Mouse (Mus musculus) adrenal gland (tissue): ENCODE measurements around the gene Ripor2.

Source experiments
- intact Hi-C: fragments of 180-260 bp; cut with DNase I; formaldehyde crosslinking; loops from one replicate; pipeline ENCODE4 v1.15.1; 2025

Ripor2 gene

DNA sequence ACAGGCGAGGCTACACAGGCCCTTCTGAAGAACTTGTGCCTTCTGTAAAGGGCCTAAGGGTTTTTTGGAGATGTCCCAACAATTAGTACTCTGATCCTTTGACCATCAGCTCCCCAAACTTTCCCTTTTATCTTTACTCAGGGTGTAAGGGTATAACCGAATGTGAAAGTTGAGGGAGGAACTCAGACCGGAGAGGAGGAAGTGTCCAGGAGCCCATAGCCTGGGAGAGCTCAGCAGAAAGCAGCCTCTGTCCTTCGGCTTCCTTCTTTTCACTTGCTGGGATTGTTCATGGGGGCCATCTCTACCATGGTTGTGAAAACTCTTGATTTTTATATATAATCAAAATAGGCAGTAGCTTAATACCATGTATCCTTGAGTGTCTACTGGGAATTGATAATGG lies 116.8 kb downstream of the Ripor2 start:
- intact Hi-C loops = no loop called here

DNA sequence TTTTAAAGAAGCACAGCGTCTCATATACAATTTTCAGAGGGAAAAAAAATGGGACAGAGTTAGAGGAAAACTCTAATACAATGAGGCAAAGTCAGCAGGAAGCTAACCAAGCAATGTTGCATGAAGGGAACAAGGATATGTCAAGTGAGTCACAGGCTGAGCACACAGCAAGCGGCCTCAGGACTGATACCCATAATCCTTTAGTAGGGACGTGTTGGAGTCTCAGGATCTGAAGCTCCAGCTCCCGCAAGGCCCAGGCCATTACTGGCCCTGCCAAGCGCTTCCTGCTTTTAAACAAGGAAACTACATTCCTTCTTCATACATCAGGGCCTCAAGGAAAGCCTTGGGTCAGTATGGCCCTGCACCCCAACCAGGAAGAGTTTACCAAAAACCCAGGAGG lies 120.1 kb downstream of the Ripor2 start:
- intact Hi-C loops = no loop called here

DNA sequence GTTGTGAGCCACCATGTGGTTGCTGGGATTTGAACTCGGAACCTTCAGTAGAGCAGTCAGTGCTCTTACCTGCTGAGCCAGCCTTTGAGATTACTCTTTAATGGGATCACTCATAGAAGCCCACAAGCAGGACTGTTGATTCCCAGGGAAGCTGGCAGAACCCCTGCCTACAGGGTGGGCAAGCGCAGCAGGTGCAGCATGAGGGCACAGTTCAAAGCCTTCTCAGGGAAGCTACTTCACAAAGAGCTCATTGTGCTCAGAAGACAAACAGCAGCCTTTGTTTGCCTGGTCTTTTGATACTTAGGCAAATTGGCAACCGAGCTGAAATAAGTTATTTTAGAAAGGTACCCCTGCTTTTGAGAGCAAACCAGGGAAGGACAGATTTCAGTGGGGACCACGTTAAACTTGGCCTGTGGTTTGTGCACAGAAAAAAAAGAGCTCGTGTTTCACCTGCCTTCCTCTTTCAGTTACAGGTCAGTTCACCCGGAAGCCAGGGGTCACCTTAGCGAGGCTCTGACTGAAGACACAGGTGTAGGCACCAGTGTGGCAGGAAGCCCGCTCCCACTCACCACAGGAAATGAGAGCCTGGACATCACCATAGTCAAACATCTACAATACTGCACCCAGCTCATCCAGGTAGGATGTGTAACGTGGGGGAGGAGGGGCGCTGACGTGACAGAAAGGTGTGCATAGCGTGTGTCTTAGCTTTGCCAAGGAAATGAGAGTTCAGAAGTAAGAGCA lies 127.8 kb downstream of the Ripor2 start:
- intact Hi-C loops = no loop called here

DNA sequence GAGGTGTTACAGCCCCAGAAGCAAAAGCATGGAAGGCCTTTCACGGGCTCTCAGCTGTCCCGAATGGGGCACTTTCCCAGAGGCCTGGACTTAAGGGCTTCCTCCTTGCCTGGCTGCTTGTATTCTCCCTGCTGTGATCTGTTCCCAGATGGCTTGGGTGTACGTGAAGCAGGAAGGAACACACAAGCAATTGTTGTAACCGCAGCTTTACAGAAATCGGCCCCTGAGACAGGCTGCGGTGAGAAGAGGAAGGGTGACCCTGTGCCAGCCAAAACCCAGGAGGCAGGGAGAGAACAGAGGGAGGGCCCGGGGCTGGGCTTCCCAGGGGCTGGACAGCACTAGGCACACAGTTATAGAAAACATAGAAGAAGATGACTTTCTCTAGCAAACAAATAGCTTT lies 129.0 kb downstream of the Ripor2 start:
- intact Hi-C loops = no loop called here

DNA sequence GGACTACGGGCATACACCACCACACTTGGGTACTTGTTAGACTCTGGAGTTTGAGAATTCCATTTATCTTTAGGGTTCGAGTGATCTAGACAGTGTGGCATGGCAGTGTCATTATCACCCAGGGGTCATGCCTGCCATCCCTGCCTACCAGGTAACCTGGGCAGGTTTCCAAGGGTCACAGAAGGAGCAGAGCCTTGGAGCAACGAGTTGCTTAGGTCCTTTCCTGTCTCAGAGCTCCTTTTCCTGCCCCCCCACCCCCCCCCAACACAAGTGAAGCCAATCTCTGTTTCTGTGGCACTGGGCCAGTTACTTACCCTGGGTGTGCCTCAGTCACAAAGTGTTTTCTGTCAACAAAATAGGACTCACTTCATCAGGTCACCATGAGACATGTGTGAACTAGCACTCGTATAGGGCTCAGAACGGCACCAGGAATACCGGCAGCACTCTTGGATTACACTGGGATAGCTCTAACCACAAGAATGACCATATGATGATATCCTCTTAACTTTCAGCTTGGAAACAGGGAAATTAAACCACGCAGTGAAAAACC lies 130.7 kb downstream of the Ripor2 start:
- intact Hi-C loops = no loop called here

DNA sequence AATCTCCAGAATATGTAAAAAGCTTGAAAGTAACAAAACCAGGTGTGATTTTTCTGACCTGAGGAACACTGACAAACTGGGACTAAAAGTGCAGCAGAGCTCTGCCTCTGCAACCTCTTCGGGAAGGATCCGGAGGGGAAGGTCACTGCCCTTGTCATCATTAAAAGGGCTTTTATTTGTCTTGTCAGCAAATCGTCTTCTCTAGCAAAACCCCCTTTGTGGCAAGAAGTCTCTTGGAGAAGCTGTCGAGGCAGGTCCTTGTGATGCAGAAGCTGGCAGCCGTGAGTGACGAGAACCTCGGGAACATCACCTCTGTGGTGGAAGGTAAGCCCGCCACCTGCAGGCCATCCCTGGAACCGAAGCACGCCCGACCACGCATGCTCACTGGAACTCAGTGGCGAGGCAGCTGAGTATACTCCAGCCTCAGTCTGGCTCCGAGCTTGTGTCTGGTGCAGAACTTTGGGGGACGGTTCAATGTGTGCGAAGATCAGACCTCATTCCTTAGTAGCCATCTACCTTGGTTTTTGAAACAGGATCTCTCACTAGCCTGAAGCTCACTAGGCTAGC lies 131.5 kb downstream of the Ripor2 start:
- intact Hi-C loops = no loop called here

DNA sequence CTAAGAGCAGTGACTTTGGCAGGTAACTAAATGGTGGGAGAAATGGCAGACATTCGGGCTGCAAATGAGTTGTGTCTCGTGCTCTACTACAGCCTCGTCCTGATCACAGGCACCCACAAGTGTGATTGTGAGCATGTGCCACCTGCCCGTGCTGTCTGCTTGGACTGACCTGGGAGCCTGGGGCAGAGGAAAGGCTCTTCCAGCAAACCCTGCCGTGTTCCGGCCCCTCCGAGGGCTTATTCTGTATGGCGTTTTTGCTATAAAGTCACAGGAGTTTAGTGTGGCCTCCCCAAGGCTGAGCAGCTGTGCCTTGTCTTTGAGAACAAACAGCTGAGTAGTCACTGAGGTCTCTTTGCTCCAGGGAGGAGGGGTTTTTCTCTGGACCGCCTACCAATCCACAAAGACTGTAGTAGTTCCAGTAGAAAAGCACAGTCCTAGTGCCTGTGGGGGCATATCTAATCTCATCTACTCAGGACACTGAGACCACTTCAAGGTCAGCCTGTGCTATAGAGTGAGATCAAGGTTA lies 132.4 kb downstream of the Ripor2 start:
- intact Hi-C loops = no loop called here

DNA sequence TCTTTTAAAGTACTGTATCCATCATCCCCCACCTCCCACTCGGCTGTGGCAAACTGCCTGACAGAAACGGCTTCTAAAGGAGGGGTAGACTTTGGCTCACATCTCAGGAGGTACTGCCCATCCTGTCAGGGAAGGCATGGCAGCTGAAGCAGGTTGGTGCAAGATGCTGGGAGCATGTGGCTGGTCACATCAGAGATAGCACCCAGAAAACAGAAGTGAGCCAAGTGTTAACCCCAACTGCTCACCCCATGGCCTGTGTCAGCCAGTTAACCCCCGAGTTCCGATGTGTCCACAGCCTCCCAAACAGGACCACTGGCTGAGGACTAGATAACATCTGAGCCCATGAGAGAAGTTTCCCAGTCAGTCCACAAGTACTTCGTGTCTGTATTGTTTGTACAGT lies 133.6 kb downstream of the Ripor2 start:
- intact Hi-C loops = no loop called here

DNA sequence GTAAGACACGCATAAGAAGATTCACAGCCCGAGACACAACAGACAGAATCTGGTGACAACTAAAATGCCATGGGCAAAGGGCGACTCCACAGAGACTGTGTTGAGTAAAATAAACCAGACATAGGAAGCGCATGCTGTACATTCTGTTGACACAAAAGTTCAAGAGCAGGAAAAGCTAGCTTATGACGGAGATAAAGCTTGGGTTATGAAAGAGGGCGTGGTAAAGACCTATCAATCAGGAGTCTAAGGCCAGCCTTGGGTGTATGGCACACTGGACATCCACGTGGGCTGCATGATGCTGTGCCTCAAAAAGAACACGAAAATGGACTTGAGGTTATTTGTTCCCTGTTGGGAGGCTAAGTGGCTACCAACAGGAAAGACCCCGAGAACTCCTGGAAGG lies 134.5 kb downstream of the Ripor2 start:
- intact Hi-C loops = no loop called here

DNA sequence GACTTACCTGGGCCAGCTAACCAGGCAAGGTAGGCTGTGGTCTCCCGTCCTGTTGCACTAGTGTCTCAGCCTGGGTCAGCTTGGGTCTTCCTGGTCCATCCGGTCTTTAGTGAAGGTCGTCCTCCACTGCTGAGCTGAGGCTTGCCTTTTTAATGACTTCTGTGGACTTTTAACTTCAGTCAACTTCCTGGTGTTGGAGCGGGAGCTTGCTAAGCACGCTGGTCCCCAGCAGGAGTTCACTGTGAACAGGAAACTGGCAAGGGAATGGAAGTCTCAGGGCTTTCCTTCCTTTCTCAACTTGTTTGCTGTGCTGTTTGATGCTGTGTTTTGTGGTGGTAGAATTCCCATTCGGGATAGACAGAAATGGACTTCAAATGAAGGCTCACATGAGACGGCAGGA lies 135.7 kb downstream of the Ripor2 start:
- intact Hi-C loops = no loop called here

DNA sequence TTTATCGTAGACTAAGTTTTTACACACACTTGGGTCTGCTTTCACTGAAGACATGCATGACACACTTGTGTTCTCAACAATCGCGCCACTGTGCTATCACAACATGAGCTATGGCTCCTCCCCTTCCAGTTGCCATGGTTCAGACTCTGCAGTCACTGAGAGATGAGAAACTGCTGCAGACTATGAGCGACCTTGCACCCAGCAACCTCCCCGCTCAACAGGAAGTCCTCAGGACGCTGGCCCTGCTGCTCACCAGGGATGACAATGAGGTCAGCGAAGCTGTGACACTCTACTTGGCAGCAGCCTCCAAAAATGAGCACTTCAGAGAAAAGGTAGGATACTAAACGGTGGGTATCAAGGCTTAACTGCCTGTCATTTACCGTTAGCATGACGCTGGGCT lies 139.5 kb downstream of the Ripor2 start:
- intact Hi-C loops = no loop called here

DNA sequence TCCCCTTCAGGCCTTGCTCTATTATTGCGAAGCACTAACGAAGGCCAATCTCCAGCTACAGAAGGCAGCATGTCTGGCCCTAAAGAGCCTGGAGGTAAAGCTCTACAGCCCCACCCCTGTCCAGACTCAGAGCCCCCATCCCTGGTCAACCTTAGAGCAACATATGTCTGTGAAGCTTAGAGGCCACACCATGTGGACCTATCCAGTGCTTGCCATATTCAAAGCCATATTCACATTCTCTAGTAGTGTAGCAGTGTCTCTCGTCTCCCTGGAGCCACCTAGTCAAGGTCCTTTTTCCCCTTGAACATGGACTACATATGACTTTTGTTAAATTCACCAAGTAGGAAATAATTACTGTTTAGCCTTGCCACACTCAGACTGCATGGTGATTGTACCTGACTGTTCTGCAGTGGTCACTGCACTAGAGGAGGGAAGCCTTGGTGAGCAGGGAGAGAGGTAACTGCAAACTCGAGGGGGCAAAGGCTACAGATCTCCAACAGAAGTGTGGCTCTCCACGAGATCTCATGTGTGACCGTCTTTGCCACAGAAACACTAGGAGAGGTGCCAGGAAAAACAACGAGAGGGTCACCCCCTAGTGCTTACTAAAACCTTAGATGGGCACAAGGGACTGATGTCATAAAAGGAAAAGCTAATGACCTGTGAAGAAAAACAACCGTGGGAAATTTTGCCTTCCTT lies 141.9 kb downstream of the Ripor2 start:
- intact Hi-C loops = no loop called here

DNA sequence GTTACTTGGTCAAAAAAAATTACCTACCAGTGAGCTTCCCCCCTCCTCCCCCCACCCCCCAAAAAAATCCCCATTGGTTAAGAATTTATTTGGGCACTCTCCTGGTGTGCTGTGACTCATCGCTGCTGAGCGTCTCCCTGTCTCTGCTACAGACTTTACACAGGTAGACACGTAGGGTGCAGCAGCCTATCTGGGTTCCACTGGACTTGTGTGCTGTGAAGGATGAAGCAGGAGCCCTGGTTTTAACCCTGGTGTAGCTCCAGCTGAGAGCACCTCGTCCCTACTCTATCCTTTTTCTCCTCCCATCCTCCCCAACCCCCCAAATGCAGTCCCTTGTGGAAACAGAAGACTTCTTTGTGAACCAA lies 142.4 kb downstream of the Ripor2 start:
- intact Hi-C loops = no loop called here

DNA sequence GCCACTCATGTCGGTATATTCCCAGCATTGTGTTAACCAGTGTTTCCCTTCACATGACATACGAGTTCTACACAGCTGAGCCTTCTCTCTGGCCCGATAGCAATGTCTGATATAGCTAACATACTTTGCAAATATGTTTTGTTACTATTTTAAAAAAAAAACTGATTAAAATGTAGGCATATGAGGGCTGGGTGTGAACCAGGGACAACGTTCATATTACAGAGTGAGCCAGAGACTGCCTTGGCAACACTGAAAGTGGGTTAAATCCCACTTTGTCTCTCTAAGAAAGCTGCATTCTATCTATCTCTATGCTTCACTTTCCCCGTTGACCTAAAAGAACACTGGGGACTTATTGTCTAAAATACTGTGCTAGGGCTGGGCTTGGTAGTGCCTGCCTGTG lies 147.1 kb downstream of the Ripor2 start:
- intact Hi-C loops = no loop called here

DNA sequence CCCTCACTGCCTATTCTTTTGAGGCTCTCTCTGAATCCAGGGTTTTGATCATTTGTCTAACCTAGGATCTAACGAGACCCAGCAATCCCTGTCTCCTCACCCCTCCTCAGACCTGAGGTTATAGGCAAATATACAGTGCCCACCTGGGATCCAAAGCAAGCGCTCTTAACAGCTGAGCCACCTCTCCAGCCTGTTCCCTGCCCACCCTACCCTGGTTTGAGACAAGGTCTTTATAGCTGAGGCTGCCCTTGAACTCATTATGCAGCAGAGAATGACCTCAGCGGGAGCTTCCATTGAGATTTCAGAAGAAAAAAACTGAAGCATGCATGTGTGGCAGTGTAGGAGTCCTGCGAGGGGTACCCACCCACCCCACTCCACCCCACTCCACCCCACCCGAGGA lies 152.5 kb downstream of the Ripor2 start:
- intact Hi-C loops = no loop called here

DNA sequence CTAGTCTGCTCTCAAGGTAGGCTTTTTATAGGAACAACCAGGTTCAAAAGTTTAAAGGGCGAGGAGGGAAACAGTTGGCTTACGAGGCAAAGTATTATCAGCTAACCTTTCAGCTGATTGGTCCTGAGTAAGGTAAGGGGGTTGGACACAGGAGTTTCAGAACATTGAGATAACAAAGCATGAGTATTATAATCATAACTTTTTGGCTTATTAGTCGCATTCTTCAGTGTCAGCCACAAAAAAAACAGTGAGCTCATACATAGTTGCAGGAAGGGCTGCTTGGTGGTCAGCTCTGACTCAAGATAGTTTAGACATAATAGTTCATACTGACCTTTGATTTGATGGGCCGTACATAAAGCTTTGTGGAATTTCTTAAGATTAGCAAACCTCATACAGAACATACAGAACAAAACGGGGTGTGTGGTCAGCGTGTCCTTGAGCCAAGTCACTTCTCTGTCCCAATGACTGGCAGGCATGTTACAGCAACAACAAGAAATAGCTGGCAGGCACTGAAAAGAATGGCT lies 153.7 kb downstream of the Ripor2 start:
- intact Hi-C loops = no loop called here

DNA sequence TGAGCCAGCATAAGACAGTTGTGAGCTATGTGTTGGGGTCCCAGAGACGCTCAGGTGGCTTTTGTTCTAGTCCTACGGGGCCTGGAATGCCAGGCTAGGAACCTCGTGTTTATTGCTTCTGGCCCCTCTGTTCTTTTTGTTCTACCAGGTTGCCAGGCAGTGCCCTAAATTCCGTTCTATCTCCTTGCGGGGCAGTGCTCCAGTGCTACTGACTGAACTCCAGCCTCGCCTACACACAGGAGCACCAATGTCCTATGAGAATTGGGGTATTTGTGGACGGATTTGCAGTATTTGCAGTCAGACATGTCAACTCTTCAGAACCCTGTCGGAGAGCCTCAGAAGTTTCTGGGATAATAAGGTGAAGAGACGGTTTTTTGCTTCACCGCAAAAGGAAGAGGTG lies 159.0 kb downstream of the Ripor2 start, which contains the start of gene Armh2:
Gene Armh2 (plus strand): TSS at position 205 of the 400 bp plus-strand sequence.
- intact Hi-C loops = no loop called here

DNA sequence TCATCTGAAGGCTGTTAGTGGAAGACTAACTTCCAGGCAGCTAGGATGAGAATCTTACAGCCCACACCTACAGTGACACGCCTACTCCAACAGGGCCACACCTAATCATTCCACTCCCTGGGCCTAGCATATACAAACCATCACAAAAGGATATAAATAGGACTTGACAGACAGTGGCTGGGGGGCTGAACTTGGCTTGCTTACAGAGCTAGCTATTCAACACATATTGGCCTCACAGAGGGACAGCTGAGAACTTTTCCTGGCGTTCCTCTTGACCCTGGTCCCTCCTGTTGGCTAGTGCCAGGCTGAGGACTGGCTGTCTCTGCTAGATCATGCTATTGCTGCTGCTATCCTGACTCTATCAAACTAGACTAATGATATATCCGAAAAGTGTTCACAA lies 165.8 kb downstream of the Ripor2 start:
- intact Hi-C loops = no loop called here

DNA sequence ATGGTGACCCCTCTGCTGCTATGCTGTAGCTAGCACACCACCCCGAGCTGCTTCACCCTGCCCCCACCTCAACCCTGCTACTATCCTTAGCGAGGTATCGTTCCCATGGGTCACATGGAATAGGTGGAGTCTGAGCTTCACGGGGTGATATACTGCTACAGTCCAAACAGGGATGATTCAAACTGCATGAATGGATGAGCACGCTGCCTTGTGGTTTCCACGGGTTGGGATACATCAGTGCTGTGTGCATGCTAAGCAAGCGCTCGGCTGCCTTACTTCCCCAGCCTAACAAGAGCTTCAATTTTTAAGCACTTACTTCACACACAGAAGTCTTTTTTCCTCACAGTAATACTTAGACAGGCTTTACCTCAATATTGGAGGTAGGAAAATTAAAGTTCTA lies 168.8 kb downstream of the Ripor2 start:
- intact Hi-C loops = no loop called here

DNA sequence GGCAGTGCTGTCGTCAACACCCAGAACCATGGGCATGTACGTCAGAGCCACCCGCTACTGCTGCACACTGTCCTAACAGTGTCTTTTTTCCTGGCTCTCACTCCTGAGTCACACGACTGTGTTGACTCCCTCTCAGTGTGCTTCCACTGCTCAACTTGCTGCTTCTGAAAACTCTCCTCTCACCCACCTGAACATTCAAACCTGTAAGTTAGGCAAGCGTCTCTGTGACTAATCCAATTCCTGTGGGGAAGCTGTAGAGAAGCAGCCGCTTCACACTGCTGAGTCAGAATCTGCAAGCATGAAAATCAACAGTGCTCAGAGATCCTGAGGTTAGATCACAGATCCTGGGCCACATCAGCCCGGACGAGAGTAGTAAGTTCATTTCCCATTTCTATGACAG lies 169.4 kb downstream of the Ripor2 start:
- intact Hi-C loops = no loop called here

DNA sequence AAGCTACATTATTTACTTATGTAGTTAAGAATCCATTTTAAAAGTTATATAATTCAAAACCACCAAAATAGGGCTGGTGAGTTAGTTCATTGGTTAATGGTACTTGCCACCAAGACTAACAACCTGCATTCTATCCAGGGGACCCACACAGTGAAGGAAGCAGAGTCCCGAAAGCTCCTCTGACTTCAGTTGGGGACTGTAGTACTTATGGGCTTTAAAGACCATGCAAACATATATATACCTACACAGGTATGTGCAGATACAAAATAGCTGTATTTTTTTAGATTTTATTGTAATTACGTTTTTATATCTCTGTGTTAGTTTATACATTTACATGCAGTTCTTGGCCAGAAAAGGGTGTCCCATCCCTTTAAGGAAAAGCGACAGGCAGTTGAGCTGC lies 174.8 kb downstream of the Ripor2 start:
- intact Hi-C loops = no loop called here
